Comparison of ENCODE assay signal across 24 mouse cellular contexts in the genomic region with DNA sequence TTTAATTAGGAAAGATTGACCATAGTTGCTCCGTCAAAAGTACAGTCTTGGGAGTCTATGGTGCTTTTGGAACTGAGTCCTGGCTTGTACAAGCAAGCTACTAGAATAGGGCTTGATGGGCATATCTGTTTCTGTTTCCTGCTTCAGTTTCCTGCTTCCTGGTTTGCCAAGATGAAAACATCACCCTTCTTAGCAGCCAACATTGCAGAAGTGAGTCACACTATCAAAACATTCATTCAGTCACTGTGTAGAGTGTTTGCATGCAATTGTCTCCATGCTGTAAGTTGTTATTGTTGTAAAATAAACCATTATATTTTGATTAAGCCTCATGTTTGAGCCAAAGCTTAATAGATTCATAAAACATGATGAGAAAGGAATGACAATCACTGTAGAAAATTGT.
DNase-seq lines count a peak whose midpoint lies in the region; ATAC-seq and TF ChIP-seq lines count a peak whose summit lies in the region.
"Had no signal": no experiment of that assay in that cellular context is flagged by ENCODE, and none has a peak within 500 bp of the region (broad histone marks: within the 10 kb centered on the region; RNA-seq: fewer than 3 reads in every experiment).

No protein-coding gene starts in this region.

- H3K9me3 ChIP-seq in lung, postnatal 0 days (ENCODE audit: low read length), result no peaks in the 10 kb centered on the region
- H3K9me3 ChIP-seq: embryonic facial prominence, embryonic 13.5 days; embryonic facial prominence, embryonic 15.5 days; forebrain, embryonic 10.5 days; forebrain, embryonic 12.5 days; G1E had no signal

- ATAC-seq in lung, postnatal 0 days, result no peak
- ATAC-seq: CD4-positive, CD25-positive, alpha-beta regulatory T cell, adult 4 months; forebrain, embryonic 14.5 days; forebrain, embryonic 16.5 days had no signal

- no peak overlapping the region for H3K4me3 ChIP-seq in lung, postnatal 0 days (ENCODE audit: low read depth, low read length)
- H3K4me3 ChIP-seq: embryonic facial prominence, embryonic 13.5 days; embryonic facial prominence, embryonic 15.5 days; erythroblast, embryonic 14.5 days; forebrain, embryonic 10.5 days; forebrain, embryonic 12.5 days had no signal

- no peaks in the 10 kb centered on the region for H3K4me1 ChIP-seq in lung, postnatal 0 days (ENCODE audit: insufficient read depth, low read depth, low read length)
- H3K4me1 ChIP-seq: embryonic facial prominence, embryonic 13.5 days; embryonic facial prominence, embryonic 15.5 days; forebrain, embryonic 10.5 days; forebrain, embryonic 12.5 days had no signal

- WGBS in lung, postnatal 0 days, result 79% methylated on average over 1 of the region's 1 CpGs

- no peaks in the 10 kb centered on the region for H3K27me3 ChIP-seq in lung, postnatal 0 days (replicated peaks; ENCODE audit: insufficient read depth, low read length)
- H3K27me3 ChIP-seq: CH12.LX; embryonic facial prominence, embryonic 13.5 days; embryonic facial prominence, embryonic 15.5 days; forebrain, embryonic 12.5 days had no signal

- no peak for TF ChIP-seq CTCF in lung, postnatal 0 days (IDR thresholded peaks at IDR 0.05)

- peak; percentile 51; the same call in 1 of the 2 replicates for TF ChIP-seq EP300 in lung, postnatal 0 days (IDR thresholded peaks at IDR 0.05)

- H3K27ac ChIP-seq in lung, postnatal 0 days (ENCODE audit: low read length), result no peak overlapping the region
- H3K27ac ChIP-seq: embryonic facial prominence, embryonic 13.5 days; embryonic facial prominence, embryonic 15.5 days; forebrain, embryonic 10.5 days; forebrain, embryonic 12.5 days had no signal

- no peak overlapping the region for H3K4me2 ChIP-seq in lung, postnatal 0 days (replicated peaks; ENCODE audit: low read depth, low read length)
- H3K4me2 ChIP-seq: embryonic facial prominence, embryonic 13.5 days; embryonic facial prominence, embryonic 15.5 days; forebrain, embryonic 12.5 days had no signal

- DNase-seq in lung, postnatal 0 days (ENCODE audit: low spot score), result peak; percentile 24
- no peak for DNase-seq in lung, postnatal 4 days
- peak; percentile 10 for DNase-seq in 3T3-L1 (ENCODE audit: low read depth, low spot score)
- peak; percentile 54 for DNase-seq in Muller cell, postnatal 12 days (ENCODE audit: inconsistent ontology term)
- no peak for DNase-seq in cerebellum, adult 9-10 months
- DNase-seq: adrenal gland, adult 2 months; adrenal gland, postnatal 10 days; adrenal gland, postnatal 25 days; B cell, adult 2 months; cerebellum, adult 11 months; cerebellum, adult 18-20 months; cerebellum, adult 8-10 months; cerebellum, postnatal 10 days; cerebellum, postnatal 25 days had no signal

- H3K36me3 ChIP-seq in lung, postnatal 0 days (ENCODE audit: insufficient read depth, low read length), result no peaks in the 10 kb centered on the region
- H3K36me3 ChIP-seq: embryonic facial prominence, embryonic 13.5 days; embryonic facial prominence, embryonic 15.5 days; forebrain, embryonic 10.5 days; forebrain, embryonic 12.5 days; G1E had no signal

- no peak overlapping the region for H3K9ac ChIP-seq in lung, postnatal 0 days (replicated peaks; ENCODE audit: low read depth)
- H3K9ac ChIP-seq: embryonic facial prominence, embryonic 13.5 days; embryonic facial prominence, embryonic 15.5 days; forebrain, embryonic 12.5 days had no signal

Comparison
In these comparisons a context has a peak if more than half of its experiments do, and no peak if none do; other contexts are left out.
1. DNase-seq: peak in lung, postnatal 0 days (single experiment), 3T3-L1 (single experiment) and Muller cell, postnatal 12 days (single experiment); none in lung, postnatal 4 days (0 of 2) and cerebellum, adult 9-10 months (single experiment).